Mouse (Mus musculus) MEL (cell line): ENCODE results near the gene Fgfbp3.

Source experiments
- CTCF ChIP-seq, 3 experiments: IDR thresholded peaks in 2 of 3; conservative IDR thresholded peaks in 1 of 3; 2 replicates each; pipeline ENCODE4 v1.5.1; 2011 to 2012; ENCODE audit warnings: low read length in 3 of 3, low read depth in 2 of 3, mild to moderate bottlenecking in 2 of 3, improper control_type of control experiment in 1 of 3, inconsistent platforms in 1 of 3, mixed read lengths in 1 of 3, moderate library complexity in 1 of 3; ENCODE audit not compliant: control insufficient read depth in 1 of 3, insufficient read depth in 1 of 3, poor library complexity in 1 of 3, severe bottlenecking in 1 of 3
- EP300 ChIP-seq, 2 experiments: IDR thresholded peaks; 2 replicates each; pipeline ENCODE4 v1.6.1; 2011; ENCODE audit warnings: improper control_type of control experiment in 2 of 2, low read length in 2 of 2, low read depth in 1 of 2, mild to moderate bottlenecking in 1 of 2

DNA sequence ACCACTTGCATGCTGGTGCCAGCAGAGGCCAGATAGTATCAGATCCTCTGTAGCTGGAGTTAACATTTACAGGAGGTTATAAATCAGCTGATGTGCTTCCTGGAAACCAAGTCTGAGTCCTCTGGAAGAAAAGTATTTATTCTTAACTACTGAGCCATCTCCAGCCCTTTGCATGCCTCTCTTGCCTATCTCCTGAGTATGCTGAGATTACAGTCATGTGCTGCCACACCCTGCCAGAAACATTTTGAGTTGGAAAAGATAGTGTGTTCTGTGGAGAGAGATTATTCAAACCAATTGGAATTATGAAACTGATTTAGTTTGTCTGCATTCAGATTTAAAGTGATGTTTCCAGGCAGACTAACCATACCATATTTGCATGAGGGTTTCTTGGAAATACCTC, 42.1 kb downstream of the Fgfbp3 start:
- TF ChIP-seq CTCF (IDR thresholded peaks at IDR 0.05 in 2 of 3, conservative IDR thresholded peaks at IDR 0.05 in 1 of 3; ENCODE audit: control insufficient read depth in 1 of 3, insufficient read depth in 1 of 3, low read depth in 2 of 3, low read length in 3 of 3, poor library complexity in 1 of 3, severe bottlenecking in 1 of 3) (no peak), EP300 (IDR thresholded peaks at IDR 0.05; ENCODE audit: low read depth in 1 of 2, low read length in 2 of 2) (peak in 1 of 2 experiments; percentile 33; a peak in 1 of 4 replicates)
